Mouse (Mus musculus) urinary bladder, postnatal 14 days (tissue): ENCODE data around the gene Sult2a4.
"Not testable (repeated sequence)": the region's sequence is repeated elsewhere in the genome, so short reads cannot be mapped to it uniquely, and the experiment has no call there.

Experiments used
- DNase-seq: peaks from one replicate; pipeline ENCODE4 v3.0.0; 2021; ENCODE audit warnings: low spot score

The Sult2a4 gene

DNA sequence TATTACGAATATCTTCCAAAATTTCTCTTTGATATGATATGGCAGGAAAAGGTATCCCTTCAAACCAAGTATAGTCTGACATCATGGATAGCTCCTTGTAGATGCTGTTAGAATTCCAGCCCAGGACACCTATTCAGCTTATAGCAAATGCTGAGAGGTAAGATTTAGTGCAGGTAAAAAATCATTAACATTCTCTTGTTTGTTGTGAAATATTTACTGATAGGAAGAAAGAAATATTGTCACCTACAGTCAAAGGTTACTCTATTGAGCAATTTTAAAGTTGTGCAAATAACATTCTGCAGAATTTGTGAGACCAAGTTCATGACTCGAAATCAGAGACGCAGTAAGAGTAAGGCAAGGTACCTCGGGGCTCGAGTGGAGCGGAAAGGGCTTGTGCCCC, at the start of gene Sult2a4:
Sult2a4 (minus strand) TSS at position 101 of the 400 bp plus-strand sequence.
- not testable (repeated sequence) for DNase-seq

DNA sequence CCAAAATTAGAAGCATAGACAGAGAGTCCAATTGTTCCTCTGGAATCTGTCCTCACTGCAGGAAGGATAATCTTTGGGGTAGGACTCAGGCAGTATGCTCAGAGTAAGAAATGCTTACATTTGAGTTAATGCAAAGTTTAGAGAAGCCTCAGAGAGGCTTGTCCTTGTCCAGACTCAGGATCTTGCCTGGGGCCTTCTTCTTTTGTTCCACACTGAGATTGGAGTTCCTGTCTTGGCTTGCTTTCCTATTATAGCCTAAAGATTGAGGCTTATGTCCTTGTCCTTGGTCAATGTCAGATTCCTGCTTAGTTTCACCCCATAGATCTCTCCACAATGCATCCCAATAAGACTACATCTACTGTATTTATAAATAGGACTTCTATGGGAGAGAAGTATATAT, 41.4 kb upstream of the Sult2a4 start:
- not testable (repeated sequence) for DNase-seq

DNA sequence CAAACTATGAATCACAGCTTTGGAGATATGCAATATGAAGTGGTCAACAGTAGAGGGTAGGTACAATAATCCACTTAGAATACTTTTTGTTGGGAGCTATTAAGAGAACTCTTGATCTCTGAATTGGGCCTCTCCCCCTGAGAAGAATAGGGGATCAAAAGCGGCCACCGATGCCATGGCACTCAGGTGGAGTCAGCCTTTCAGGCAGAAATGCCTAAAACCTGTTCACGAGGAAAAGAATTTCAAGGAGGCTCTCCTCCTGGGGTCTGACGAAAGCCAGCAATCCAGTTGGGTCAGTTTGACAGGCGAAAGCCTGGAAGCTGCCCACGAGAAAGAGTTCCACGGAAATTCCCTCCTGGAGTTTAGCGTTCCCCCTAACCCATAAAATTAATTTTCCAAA, 23.7 kb upstream of the Sult2a4 start:
- DNase-seq, result no peak

DNA sequence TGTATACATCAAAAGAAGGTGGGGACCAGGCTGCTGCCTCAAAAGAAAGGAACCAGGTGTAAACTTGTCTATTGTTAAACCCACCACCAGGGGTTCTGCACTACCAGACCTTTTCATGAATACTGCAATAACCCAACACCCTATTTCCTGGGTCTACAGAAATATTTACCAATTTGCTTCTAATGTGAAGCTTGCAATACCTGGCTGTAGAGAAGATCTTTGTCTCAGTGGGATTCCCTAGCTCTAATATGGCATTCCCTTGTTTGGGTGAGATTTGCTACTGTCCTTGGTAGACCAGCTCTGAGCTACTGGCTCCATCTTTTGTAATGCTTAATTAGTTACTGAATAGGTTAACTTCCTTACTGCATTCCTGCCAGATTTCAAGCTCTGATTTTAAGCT, 21.3 kb upstream of the Sult2a4 start:
- DNase-seq, result not testable (repeated sequence)
